Mouse (Mus musculus) retina, embryonic 14.5 days (tissue): ENCODE data around the gene Kcnab2.

Experiments
- DNase-seq: peaks from one replicate; pipeline ENCODE4 v3.0.0-alpha.2; 2015; ENCODE audit warnings: low spot score

Kcnab2 gene

GRCm38 (mm10) chr4:152451371-152451770, 26.3 kb downstream of the Kcnab2 start:
- DNase-seq: no peak

DNA sequence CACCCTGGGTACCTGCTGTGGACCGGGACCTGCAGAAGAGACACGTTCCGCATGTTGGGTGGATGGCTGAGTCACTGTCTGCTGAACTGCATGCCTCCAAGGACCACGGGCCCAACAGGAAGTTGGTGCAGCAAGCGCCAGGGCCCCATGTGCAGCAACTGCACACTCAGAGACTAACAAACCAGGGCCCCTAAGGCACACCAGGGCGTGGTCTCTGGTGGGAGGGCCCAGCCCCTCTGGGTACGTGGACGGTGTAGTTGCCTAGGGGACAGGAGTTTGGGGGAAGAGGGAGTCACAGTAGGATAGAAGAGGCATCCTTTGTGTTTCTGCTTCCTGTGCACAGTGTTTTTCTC, 29.0 kb downstream of the Kcnab2 start:
- no peak for DNase-seq

DNA sequence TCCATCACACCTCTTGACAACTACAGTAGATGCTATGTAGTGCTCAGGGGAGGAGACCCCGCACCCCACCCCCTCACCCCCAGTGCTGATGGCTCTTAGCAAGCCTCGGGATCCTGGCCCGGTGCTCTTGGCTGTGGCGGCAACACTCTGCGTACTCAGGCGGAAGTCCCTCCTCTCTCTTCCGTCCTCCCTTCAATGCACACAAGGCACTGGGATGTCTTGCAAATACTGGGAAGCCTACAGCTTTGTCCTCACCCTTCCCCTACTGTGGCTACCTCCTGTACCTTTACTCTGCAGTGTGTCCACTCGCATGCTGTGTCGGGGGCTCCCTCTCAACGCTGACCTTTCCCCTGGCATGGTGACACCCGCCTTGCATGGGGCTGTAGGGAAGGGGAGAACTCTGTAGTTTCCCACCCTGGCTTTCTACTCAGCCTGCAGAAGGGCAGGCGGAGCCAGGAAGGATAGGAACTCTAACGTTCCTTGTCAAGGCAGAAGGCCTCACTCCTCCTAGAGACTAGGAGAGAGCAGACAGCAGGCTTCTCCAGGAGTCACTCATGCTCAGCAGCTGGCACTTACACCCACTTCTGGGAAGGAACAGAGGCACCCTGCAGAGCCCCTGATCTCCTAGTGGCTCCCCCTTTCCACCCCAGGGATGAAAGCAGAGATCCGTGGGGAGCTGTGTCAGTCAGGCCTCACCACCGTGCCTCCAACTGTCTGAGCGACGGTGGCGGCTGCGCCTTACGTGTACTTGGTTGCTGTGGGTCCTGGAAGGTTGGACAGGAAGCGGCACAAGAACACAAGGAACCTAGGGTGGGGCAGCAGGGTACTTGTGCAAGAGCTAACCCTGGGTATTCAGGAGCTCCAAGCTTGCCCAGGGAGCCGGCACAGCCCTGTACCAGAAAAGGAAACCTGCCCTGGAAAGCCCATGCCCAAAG, 29.7 kb downstream of the Kcnab2 start:
- DNase-seq: no peak

GRCm38 (mm10) chr4:152446178-152446577, 31.5 kb downstream of the Kcnab2 start:
- DNase-seq: no peak

- DNase-seq: peak; percentile 29
Measured at GRCm38 (mm10) chr4:152441536-152441935, 36.1 kb downstream of the Kcnab2 start.

DNA sequence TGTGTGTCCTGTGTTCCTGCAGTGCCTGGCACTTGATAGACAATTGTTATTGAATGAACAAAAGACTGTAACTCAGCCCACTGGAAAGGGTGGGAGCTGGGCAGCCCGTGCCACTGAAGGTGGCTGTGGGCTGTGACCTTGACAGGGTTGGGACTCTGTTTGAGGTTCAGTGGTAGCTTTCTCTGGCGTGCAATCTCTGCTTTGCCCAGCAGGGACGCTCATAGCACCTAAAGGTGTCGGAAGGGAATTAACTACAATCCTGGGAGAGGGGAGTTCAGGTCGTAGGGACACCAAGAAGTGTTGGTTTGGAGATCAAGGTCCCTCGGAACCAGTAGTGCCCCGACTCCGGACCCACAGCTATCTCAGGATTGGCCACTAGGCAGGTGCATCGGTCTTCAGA, 36.8 kb downstream of the Kcnab2 start:
- peak; percentile 29 for DNase-seq

DNA sequence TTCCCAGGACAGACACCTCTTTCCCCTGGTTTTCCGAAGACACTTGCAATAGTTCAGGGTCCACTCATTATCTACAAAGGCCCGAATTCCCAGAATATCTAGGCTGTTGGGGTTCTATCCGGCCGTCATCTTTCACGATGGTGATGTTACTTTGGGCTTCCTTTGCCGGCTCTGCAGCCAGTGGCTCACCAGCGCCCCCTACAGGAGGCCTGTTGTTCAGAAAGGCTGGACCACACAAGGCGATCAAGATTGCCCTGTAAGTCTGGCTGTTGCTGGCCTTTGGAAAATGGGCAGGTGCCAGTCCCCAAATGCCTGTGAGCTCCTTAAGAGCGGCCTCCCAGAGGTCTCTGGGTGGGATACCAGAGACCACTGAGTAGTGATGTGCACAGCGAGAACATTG, 42.4 kb downstream of the Kcnab2 start:
- peak; percentile 89 for DNase-seq

DNA sequence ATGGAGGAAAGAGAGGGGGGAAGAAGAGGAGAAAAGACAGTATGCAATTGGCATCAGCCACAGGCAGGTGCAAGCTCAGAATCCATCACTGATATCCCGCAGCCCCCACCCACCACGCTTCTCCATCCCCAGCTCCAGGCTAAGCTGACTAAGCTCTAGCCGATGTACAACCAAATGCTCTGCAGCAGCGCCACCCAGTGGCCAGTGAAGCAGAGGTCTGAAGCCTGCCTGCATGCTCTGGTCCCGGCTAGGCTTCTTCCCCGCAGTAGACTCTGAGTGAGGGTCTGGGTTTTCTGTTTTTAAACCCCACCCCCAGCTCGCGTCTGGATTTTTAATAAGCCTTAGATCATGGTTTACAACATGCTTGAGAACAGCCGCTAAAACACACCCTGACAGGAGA, 42.8 kb downstream of the Kcnab2 start:
- DNase-seq: peak; percentile 97

DNA sequence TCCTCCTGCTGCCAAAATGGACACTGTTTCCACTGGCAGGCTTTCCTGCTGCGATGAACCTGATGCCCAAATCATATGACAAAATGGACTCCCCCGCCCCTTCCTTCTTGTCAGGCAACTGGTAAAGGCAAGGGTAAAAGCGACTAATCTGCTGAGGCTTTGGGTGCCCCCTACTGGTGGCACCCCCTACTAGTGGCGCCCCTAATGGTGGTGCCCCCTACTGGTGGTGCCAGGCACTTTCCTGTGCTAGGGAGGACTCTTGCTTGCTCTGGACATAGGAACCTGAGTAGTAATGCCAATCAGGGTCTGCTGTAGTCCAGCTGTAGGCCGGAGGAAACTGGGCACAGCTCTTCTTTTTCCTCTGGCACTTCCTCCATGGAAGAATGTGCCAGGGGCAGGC, 45.4 kb downstream of the Kcnab2 start:
- peak; percentile 74 for DNase-seq

DNA sequence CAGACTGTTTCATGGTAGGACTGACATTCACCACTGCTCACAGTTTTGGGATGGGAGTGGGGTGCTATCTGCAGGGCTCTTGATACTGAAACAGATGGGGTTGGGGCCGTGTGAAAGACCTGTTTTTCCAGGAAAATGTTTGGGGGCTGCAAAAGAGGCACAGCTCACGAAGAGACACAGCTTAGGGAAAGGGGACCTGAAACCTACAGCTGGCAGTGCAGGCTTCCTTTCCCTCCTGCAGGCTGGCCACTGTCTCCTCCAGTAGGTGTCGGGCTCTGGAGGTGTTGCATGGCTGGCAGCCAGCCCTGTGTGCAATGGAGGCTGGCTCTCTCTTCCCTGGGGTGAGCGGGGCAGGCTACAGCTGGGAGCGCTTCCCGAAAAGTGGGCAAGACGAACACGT, 49.4 kb downstream of the Kcnab2 start:
- DNase-seq: no peak

DNA sequence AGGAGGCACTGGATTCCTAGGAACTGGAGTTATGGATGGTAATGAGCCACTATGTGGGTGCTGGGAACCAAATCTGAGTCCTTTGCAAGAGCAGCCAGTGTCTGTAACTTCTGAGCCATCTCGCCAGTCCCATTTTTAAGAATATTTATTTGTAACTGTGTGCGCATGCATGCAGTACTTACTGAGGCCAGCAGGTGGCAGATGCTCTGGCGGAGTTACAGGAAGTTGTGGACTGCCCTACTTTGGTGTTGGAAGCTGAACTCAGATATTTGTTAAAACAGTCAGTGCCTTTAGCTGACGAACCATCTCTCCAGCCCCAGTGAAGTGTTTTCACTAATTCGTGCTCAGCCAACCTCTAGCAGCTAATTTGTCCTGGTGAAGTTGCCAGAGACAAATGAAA, 52.7 kb downstream of the Kcnab2 start:
- DNase-seq: peak; percentile 54

GRCm38 (mm10) chr4:152424341-152424740, 53.3 kb downstream of the Kcnab2 start:
- peak; percentile 60 for DNase-seq

DNA sequence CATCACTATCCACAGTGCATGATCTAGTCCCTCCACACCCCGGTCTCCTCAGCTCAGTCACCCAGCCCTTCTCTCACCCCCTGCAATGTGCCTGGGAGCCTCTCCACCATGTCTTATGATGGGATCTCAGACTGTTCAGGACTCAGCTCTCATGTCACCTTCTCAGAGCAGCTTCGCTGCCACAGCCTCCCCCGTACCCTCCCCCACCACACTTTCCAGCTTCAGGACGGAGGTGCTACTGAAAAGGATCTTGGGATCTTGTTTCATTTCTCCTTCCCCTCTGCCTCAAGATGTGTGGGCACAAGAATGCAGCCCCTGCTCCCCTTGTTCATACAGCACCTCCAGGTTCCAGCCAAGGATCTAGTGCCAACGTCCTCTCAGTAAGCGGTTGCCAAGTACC, 54.1 kb downstream of the Kcnab2 start:
- no peak for DNase-seq

- DNase-seq: peak; percentile 40
Measured at GRCm38 (mm10) chr4:152418229-152419060, 59.2 kb downstream of the Kcnab2 start.

DNA sequence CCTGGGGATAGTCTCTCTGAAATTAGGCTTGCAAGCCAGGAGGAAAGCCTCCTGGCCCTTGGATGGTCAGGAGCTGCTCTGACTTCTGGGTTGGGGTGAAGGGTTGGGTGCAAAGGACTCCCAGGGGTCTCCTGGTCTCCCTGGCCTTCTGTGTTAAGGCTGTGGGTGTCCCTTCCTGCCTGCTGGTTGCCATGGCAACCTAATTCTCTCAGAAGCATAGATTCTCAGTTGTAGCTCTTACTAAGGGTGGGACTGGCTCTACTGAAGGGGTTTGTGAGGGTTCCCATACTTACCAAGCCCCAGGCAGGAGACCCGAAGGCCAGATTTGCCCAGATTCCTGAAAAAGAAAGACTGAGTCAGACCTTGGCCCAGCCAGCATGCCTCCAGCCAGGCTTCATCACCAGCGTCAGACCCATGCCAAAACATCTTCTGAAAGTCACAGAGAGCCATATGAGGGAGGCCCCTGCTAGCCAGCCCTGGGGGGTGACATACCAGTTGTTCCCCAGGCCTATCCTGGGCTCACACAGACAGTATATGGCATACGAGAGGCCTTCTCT, 65.1 kb downstream of the Kcnab2 start:
- no peak for DNase-seq

- DNase-seq: peak; percentile 21
Measured at GRCm38 (mm10) chr4:152410961-152411360, 66.7 kb downstream of the Kcnab2 start.

DNA sequence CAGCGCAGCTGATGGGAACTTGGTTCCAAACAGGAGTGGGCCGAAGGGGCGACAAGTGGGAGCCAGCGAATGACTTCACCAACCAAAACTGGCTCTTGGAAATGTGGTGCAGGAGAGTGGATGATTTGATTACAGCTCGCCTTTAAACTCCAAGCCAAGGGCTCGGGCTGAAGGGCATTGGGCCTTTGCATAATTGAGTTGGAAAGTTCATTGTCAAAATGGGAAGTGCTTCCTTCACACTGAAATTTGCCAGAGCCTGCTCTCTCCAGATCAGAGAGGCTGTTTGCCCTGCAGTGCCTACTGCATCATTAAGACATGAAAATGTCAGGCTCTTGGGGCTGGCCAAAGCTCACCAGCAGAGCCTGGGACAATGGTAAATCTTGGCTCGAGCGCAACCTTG, 71.1 kb downstream of the Kcnab2 start:
- DNase-seq: peak; percentile 43

- DNase-seq: no peak
Measured at GRCm38 (mm10) chr4:152405671-152406201, 71.9 kb downstream of the Kcnab2 start.

GRCm38 (mm10) chr4:152405143-152405542, 72.5 kb downstream of the Kcnab2 start:
- peak; percentile 46 for DNase-seq

- DNase-seq: no peak
Measured at GRCm38 (mm10) chr4:152398926-152399325, 78.7 kb downstream of the Kcnab2 start.

DNA sequence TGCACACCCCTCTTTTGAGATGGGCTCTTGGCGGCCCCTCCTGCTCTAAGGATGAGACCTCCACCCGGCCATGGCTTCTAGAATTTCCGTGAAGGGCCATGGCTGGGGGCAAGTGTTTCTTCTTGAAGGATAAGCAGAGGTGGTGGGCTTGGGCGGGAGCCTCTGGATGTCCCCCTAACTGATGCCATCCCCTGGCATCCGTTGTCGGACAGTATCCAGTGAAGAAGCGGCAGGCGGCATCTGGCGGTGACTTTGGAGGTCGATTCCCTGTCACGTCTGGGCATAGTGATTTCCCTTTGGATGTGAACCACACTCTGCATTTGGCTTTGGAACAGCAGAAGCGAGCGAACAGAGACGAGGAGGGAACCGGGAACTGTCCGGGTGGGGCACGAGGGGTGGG, 85.0 kb downstream of the Kcnab2 start:
- no peak for DNase-seq

- peak; percentile 15 for DNase-seq
Measured at GRCm38 (mm10) chr4:152392192-152392591, 85.5 kb downstream of the Kcnab2 start.
